Mouse (Mus musculus) spleen, postnatal 10 days (tissue): ENCODE data around the gene Chrne.

Experiments used
- DNase-seq, 2 experiments: peaks; one replicate each; pipeline ENCODE4 v3.0.0; 2021 to 2022; ENCODE audit warnings: low spot score in 2 of 2

Gene Chrne

DNA sequence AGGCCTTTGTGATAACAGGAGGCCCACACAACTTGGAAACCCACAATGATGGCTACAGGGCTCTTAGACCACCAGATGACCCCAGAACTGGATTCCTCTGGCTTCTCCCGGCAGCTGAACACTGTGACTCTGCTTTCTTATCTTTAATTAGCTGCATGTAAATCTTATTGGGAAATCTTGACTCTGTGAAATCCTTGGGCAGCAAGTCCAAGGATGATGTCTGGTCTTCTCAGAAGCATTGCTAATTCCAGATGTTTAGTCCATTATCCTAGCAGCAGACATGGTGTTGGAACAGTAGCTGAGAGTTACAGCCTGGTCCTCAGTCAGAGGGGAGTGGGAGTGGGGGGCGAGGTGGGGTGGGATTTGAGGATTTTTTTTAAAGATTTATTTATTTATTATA, 9.4 kb upstream of the Chrne start:
- no peak for DNase-seq

DNA sequence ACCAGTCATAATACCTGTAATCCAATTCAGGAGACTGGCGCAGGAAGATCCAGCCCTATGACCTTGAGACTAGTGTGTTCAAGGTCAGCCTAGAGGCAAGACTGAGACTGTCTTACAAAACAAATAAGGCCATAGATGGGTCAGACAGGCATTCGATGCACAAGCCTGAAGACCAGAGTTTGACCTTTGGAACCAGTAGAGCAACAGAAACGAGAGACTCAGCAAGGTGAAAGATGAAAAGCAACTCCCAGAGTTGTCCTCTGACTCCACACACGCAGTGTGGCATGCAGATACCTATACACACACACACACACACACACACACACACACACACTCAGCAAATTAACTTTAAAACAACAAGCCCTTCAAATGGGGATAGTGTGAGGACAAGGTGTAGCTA, 7.9 kb upstream of the Chrne start:
- DNase-seq: no peak

DNA sequence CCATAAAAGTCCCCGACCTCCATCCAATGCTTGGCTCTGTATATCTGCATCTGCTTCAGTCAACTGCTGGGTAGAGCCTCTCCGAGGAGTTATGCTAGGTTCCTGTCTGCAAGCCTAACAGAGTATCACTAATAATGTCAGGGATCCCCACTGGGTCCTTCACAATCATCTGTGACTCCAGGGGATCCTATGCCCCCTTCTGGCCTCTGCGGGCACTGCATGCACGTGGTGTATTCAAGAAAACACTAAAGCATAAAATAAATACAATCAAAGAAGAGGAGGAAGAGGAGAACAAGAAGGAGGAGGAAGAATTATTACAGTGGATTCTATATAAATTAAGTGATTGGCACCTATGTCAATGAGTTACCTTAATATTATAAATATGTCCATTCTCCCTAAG, 6.5 kb upstream of the Chrne start:
- peak; percentile 49 to 83 for DNase-seq

DNA sequence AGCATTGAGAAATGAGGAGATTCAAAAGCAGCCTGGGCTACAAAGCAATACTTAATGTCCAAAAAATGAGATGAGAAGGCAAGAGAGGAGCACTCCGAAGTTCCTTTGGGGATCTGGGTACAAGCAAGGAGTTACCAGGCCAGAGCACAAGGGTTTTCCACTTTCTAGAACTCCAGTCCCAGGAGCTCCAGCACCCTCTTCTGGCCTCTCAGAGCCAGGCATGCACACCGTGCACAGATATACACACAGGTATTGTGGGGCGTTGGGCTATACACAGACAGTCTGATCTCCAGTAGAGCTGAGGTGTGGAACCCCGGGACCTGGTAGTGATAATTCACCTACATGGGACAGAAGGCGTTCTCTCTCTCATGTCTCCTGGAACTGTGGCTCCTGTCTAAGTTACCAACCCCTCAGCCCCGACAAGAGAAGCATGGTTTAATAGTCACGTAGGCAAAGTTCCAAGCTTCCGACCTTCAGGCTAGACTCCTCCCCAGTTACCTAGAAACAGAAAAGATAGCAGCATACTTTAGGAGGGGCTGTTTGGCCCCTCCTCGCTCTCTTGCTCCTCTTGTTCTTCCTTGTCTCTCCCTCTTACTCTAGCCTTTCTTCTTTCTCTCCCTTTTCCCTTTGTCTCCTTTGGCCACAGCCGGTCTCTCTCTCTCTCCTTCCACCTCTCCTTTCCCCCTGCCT, 4.2 kb upstream of the Chrne start:
- DNase-seq: no peak

DNA sequence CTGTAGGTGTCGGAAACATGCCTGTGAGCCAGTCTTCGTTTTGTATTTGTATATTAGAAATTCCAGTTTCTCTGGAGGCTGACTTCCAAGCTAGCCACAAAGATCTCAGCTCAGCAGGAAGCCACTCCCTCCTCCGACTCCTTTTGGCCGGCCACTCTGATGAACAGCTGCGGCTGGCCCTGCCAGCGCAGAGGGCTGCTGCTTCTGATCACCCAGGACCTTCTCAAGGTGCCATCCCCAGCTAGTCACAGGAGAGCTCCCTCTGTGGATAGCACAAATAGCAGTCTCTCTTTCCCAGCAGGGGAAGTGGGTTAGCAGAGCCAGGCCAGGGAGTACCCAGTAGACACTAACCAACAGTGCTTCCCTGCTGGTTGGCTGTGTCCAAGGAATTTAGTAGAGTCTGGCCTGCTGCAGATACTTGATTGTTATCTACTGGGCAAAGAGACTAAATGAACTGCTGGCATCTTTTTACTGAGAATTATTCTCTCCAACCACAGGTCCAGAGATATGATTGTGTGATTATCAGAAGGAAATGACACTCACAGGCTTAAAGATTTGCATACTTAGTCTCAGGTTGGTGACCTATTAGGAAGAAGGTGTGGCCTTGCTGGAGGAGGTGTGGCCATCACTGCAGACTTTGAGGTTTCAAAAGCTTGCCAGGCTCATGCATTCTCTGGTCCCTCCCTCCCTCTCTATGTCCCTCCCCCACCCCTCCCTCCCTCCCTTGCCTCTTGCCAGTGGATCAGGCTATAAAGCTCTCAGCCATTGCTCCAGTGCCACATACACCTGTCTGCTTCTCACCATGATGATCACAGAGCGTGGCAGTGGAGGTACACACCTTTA, 3.2 kb upstream of the Chrne start:
- DNase-seq: no peak

DNA sequence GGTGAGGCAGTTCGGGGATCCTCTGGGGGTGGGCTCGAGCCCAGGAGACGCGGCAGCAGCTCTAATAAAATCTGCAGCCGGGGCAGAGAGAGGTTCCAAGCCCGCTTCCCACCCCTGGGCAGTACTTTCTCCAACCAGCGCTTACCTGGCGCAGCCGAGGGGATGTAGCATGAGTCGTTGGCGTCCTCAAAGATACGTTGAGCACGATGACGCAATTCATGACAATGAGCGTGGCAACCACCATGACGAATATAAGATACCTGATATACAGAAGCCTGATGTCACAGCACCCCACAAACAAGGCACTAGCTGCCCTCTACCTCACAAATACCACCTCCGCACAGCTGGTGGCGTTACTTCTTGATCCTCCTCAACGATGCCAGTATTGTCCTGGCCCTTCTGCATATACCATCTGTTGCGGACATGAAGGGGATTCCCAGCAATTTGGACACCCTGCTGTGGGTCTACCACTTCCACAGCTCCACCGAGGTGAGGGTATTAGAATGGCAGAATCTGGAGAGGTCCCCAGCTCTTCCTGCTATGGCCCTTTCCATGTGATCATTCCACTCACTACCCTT, 3.4 kb downstream of the Chrne start, which contains the start of gene 4930544D05Rik:
Gene 4930544D05Rik (plus strand): TSS at position 333 of the 578 bp plus-strand sequence.
- no peak for DNase-seq

DNA sequence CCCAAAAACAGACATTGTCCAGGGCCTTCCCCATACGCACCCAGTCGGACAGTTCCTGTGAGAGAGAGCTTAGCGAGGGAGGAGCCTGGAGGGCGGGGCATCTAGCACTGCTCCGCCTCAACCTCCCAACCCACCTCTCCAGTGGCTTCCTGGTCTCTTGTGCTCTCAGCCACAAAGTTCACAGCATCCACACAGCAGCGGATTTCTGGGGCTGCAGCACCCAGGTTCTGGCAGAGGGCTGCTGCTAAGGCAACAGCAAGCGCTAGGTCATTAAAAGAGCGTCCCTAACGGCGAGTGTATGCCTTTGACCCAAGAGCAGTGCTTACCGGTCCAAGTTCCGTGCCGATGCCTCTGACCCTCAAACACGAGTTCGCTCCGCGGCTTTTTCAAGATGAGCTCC, 3.9 kb downstream of the Chrne start:
- peak; percentile 48 to 79 for DNase-seq

DNA sequence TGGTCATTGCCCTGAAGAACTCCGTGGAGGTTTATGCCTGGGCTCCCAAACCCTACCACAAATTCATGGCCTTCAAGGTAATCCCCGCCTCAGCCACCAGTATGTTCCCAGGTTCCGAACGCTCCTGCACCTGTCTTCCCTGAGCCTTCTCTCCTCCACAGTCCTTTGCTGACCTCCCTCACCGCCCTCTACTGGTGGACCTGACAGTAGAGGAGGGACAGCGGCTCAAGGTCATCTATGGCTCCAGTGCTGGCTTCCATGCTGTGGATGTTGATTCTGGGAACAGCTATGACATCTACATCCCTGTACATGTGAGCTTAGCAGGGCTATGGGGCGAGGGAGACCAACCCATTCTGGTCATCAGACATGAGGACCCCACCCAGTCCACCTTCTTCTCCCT, 6.5 kb downstream of the Chrne start:
- no peak for DNase-seq

DNA sequence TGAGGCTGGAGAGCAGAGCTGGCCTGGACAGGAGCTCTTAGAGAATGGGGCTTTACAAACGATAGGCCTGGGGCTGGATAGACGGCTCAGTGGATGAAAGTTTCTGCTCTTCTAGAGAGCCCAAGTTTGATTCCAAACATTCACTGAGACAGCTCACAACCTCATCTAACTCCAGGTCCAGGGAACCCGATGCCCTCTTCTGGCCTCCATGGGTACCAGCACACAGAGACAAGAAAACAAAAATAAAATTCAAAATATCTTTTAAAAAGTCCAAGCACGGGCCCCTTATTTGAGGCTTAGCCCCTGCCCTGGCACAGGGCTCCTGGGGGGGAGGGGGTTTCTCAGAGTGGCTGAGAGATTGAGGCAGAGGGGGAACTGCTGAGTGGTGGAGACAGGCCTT, 8.3 kb downstream of the Chrne start:
- no peak for DNase-seq

DNA sequence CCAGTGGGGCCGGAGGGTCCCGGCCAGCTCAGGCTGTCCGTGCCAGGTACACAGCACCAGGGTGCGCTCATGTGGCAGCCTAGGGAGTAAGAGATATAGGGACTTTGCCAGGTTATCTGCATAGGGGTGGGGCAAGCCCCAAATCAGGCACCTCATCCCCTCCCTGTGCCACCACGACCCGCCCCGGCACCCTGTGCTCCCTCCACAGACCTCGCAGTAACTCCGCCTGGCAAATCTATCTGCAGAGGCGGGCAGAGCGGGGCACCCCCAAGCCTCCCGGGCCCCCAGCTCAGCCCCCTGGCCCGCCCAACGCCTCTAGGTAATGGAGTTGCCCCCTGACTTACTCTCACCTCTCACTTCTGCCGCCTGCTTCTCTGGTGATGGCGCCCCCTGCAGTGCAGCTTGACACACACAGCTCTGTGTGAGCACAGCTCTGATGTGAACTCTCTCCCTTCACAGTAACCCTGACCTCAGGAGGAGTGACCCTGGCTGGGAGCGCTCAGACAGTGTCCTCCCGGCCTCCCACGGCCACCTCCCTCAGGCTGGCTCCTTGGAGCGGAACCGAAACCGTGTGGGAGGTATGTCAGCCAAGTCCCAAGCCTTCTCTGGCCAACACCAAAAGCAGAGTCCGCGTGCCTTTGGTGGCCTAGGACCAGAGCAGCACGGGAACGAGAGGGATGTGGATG, 10.5 kb downstream of the Chrne start:
- peak; percentile 14 to 72 for DNase-seq

DNA sequence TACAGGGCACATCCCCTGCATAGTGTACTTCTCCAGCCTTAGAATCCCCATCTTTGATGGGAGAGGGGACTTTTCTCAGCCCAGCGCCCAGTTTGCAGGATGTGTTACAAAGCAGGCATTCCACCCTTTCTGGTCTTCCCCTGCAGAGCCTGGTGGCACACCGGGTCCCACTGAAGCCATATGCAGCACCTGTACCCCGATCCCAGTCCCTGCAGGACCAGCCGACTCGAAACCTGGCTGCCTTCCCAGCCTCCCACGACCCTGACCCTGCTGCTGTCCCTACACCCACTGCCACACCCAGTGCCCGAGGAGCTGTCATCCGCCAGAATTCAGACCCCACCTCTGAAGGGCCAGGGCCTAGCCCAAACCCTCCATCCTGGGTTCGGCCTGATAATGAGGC, 11.4 kb downstream of the Chrne start:
- DNase-seq: no peak

DNA sequence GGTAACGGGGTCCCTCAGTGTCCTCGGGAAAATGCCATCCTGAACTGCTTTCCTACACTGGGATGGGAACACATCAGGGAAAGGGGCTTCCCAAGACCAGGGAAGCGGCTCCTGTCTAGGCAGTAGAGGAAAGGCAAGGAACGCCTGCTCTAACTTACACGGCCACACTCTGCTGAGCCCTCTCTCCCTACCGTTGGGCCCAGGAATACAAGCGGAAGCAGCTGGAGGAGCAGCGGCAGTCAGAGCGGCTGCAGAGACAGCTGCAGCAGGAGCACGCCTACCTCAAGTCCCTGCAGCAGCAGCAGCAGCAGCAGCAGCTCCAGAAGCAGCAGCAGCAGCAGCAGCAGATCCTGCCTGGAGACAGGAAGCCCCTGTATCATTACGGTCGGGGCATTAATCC, 12.3 kb downstream of the Chrne start:
- DNase-seq: no peak

DNA sequence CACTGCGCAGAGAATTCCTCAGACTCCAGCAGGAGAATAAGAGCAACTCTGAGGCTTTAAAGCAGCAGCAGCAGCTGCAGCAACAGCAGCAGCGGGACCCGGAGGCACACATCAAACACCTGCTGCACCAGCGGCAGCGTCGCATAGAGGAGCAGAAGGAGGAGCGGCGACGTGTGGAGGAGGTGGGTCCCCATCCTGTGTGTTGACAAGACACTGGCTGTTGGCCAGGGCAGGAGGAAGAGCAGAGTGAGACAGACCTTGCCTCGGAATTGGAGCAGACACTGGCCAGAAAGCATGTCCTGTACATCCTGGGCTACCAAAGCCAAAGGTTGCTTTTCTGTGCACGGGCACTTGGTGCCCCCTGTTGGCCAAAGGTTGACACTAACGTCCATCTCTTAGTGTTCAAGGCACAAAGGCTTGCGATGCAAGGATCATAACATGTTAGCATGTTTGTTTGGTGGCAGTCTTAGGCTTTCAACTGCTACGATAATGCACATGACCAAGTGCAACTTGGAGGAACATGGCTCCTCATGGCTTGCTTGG, 13.9 kb downstream of the Chrne start:
- peak; percentile 54 to 79 for DNase-seq

DNA sequence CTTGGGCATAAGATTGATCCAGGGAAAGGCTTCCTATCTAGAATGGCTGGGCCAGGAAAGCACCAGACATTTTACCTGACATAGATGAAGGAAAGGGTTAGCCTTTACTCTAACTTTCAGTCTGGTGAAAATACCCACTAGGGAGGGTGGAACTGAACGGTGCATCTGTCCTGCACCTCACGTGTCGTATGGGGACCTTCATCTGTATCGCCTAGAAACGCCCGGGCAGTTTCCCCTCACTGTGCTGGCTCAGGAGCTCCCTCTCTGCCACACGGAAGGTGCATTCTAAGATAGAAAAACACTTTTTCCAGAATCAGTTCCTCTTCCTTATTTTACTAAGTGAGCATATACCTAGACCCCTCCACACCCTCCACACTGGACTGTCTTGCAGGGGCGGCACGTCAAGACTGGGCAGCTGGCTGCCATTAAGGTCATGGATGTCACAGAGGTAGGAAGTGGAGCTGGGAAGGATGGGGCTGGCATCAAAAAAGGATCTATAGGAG, 20.5 kb downstream of the Chrne start:
- no peak for DNase-seq

DNA sequence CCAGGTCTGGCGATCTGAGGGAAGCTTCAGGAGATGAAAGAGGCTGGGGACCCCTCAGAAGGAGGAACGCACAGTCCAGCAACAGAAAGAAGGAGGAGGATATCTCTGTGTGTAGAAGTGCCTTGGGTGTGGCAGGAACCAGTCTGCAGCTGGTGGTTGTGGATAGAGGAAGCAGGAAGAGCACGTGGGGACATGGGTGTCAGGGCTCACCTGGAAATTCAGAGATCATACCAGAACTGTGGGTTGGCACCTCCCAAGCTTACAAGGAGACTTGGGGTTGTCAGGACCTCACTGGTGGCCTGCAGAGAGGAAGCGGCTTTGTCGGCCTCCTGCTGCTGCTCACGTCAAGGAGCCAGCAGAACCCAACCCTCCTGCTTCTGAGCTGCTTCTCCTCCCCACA, 21.7 kb downstream of the Chrne start:
- no peak for DNase-seq

DNA sequence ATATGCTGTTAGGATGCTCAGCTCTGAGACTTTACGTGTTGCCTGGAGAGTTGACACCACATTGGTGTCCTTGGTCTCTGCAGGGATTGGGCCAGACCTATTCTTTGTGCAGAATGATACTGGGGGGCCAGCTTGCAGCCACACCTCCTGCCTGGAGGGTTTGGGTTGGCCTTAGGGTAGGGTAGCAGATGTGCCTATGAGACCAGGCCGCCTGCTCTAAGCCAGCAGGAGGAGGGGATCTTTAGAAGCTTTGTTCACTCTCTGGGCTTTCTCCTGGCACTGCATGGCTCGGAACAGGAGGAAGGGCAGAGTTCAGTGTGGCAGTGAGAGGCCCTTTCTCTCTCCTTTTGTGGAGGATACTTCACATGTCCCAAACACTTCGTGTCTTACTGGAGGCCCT, 22.9 kb downstream of the Chrne start:
- no peak for DNase-seq

DNA sequence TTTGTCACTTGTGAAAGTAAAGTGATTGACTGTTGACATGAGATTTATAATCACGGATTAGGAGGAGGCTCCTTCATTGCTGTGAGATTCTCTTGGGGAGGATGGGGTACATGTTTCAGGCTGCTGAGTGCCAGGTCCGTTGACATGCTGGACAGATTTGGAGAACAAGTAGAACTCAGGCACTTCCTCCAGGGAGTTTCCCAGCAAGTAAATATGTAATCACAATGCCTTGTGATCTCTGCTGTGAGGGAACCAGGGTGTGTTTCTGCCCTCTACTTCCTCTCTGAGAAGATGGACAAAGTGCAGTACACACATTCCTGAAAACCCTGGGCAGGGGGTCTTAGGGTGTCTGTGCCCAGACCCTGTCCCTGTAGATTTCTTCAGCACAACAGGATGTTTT, 23.4 kb downstream of the Chrne start:
- no peak for DNase-seq

DNA sequence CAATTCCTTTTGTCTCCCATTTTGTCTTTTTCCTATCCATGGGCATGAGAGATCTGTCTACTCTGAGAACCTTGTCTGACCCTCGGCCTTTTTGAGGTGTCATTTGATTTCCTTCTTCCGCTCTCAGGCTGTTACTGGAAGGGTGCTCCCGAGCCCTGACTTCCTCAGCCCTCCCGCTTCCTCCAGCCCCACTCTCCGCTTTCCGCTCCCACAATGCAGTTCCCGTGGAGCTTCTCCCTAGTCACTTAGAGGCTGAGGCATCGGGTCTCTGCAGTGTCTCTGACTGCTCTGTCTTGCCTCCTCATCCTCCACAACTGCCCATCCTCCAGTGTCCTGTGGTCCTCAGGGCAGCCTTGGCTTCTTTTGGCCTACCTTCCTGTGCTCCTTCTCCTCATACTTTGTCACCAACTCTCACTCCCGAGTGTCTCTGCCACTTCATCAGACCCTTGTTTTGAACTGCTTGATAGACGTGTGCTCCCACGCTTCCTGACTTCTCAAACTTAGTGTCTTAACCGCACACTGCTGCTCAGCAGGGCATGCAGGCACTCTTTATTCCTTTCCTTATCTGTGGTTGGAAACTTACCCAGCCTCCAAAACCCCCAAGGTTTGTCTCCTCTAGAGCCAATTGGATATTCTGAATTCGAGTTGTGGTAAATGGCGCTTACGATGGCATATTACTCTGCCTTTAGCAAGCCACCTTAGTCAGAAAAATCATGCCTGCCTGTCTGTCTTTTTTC, 24.6 kb downstream of the Chrne start:
- no peak for DNase-seq

DNA sequence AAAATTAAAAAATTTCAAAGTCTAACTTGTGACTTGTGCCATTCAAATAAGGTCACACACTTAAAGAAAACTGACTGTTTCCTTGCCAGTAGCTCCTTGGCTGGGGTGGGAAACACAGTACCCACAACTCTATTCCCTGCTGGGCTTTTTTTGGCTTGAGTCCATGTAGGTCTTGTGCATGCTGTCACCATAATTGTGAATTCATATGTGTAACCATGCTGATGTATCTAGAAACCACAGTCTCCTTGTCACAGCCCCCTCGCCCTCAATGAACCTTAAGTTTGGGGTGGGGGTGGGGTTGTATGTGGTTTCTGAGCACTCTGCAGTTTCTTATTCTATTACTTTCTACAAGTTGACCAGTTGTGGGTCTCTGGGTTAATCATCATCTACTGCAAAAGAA, 27.3 kb downstream of the Chrne start:
- DNase-seq: no peak

DNA sequence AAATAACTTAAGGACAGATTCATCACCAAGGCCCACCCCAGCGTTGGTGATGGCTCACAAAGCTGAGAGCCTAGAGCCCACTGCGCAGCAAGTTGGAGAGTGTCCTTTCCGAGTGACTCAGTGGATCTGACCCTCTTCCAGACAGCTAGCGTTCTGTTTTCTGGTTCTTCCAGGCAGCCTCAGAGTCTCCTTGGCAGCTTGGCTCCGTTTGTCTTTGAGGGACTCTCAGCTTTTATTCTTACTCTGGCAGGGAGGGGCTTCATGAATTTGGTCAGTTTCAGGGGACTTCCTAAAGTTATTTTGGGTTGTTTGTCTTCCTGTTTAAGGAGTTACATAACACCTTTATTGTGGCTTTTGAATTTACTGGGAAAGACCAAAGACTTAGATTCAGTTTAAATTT, 32.1 kb downstream of the Chrne start:
- no peak for DNase-seq

DNA sequence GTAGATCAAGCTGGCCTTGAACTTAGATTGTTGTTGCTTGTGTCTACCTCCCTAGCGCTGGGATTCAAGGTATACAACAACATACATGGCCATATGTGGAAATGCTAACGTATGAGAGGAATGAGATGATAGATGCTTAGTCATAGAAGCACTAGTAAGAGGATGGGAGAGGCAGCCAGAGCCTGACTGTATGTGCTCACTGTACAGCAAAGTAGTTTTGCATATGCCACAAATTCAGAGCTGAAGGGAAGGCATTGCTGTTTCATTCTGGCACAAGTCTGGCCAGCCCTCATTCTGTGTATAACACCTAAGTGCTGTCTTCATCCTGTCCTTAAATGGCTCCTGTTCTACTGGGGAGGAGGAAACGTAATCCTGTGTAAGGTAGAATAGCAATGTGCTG, 32.8 kb downstream of the Chrne start:
- no peak for DNase-seq
